Mouse (Mus musculus) forelimb bud, embryonic 11.5 days (tissue): ENCODE measurements around the gene Zfp523.
A peak's percentile ranks its signal among the peaks of the same experiment; 100 is the strongest.

ENCODE experiments used
- DNase-seq: peaks from one replicate; pipeline ENCODE4 v3.0.0-alpha.2; 2012; ENCODE audit warnings: low read depth, low spot score

The Zfp523 gene

GRCm38 (mm10) chr17:28160361-28160760 lies 16.6 kb upstream of the Zfp523 start:
- DNase-seq, result peak; percentile 85

- DNase-seq, result no peak
Observed at GRCm38 (mm10) chr17:28161310-28161881, 15.5 kb upstream of the Zfp523 start.

GRCm38 (mm10) chr17:28163666-28164065 lies 13.3 kb upstream of the Zfp523 start:
- DNase-seq, result peak; percentile 84

- DNase-seq, result no peak
Observed at GRCm38 (mm10) chr17:28170460-28171305, 6.2 kb upstream of the Zfp523 start.

GRCm38 (mm10) chr17:28172690-28173089 lies 4.2 kb upstream of the Zfp523 start:
- DNase-seq, result no peak

GRCm38 (mm10) chr17:28177540-28178046 lies 664 bp downstream of the Zfp523 start:
- peak; percentile 44 for DNase-seq

- DNase-seq, result no peak
Observed at GRCm38 (mm10) chr17:28180331-28180730, 3.4 kb downstream of the Zfp523 start.

GRCm38 (mm10) chr17:28180783-28181544 lies 4.0 kb downstream of the Zfp523 start:
- DNase-seq, result no peak

- DNase-seq, result no peak
Observed at GRCm38 (mm10) chr17:28184971-28185638, 8.2 kb downstream of the Zfp523 start.

- no peak for DNase-seq
Observed at GRCm38 (mm10) chr17:28188313-28188712, 11.4 kb downstream of the Zfp523 start.

- no peak for DNase-seq
Observed at GRCm38 (mm10) chr17:28192754-28193153, 15.8 kb downstream of the Zfp523 start.

GRCm38 (mm10) chr17:28193559-28193958 lies 16.6 kb downstream of the Zfp523 start:
- no peak for DNase-seq

GRCm38 (mm10) chr17:28195033-28195432 lies 18.1 kb downstream of the Zfp523 start:
- DNase-seq, result no peak

GRCm38 (mm10) chr17:28197646-28198045 lies 20.7 kb downstream of the Zfp523 start:
- DNase-seq, result no peak

GRCm38 (mm10) chr17:28201982-28202381 lies 25.1 kb downstream of the Zfp523 start:
- DNase-seq, result no peak

- peak; percentile 76 for DNase-seq
Observed at GRCm38 (mm10) chr17:28204052-28204720, 27.3 kb downstream of the Zfp523 start.

- DNase-seq, result no peak
Observed at GRCm38 (mm10) chr17:28205443-28205842, 28.5 kb downstream of the Zfp523 start.

GRCm38 (mm10) chr17:28207092-28207491 lies 30.2 kb downstream of the Zfp523 start:
- no peak for DNase-seq

GRCm38 (mm10) chr17:28207591-28208313 lies 30.8 kb downstream of the Zfp523 start, which contains the start of gene Def6:
Gene Def6 (plus strand): TSS chr17:28207778.
- DNase-seq, result peak; percentile 85

- DNase-seq, result no peak
Observed at GRCm38 (mm10) chr17:28208314-28208612, 31.3 kb downstream of the Zfp523 start.
